ENCODE assay signal across 8 mouse cellular contexts in genomic region chr3:60570491-60571022, GRCm38 (mm10).
A peak's percentile ranks its signal among the peaks of the same experiment; 100 is the strongest.
DNase-seq lines count a peak whose midpoint lies in the region; ATAC-seq and TF ChIP-seq lines count a peak whose summit lies in the region.

No protein-coding gene starts in this region.

- H3K9me3 ChIP-seq in intestine, embryonic 15.5 days: no peaks in the 10 kb centered on the region
- H3K9me3 ChIP-seq in intestine, postnatal 0 days (ENCODE audit: control insufficient read depth): no peaks in the 10 kb centered on the region
- H3K9me3 ChIP-seq in G1E (replicated peaks): no peaks in the 10 kb centered on the region
- no peaks in the 10 kb centered on the region for H3K9me3 ChIP-seq in heart, embryonic 14.5 days (ENCODE audit: control insufficient read depth, low read length)
- no peaks in the 10 kb centered on the region for H3K9me3 ChIP-seq in liver, postnatal 0 days (ENCODE audit: low read length)

- peak; percentile 60 for ATAC-seq in intestine, embryonic 15.5 days
- no peak for ATAC-seq in intestine, postnatal 0 days
- 0 out of 2 replicates have a peak, but pooled peaks have one; percentile 16 for ATAC-seq in G1E (ENCODE audit: extremely low read depth, insufficient number of reproducible peaks, low FRiP score, poor library complexity, severe bottlenecking)
- no peak; the same call in 1 of the 2 replicates for ATAC-seq in heart, embryonic 14.5 days (ENCODE audit: insufficient number of reproducible peaks, insufficient read depth, low FRiP score, low read depth)
- peak; percentile 89 for ATAC-seq in liver, postnatal 0 days

- H3K4me1 ChIP-seq in intestine, embryonic 15.5 days (replicated peaks): peaks cover 30% of the 10 kb centered on the region
- H3K4me1 ChIP-seq in intestine, postnatal 0 days (replicated peaks; ENCODE audit: control insufficient read depth, insufficient read depth, low read length): peaks cover 5% of the 10 kb centered on the region
- peaks cover 86% of the 10 kb centered on the region for H3K4me1 ChIP-seq in G1E (ENCODE audit: insufficient read depth, low read depth, low read length)
- H3K4me1 ChIP-seq in heart, embryonic 14.5 days (ENCODE audit: control insufficient read depth in 2 of 2, insufficient read depth in 2 of 2, low read length in 2 of 2): peaks cover 12 to 52% of the 10 kb centered on the region in 2 experiments
- peaks cover 46% of the 10 kb centered on the region for H3K4me1 ChIP-seq in liver, postnatal 0 days (ENCODE audit: insufficient read depth)

- H3K4me2 ChIP-seq in intestine, embryonic 15.5 days (replicated peaks): no peak overlapping the region
- H3K4me2 ChIP-seq in intestine, postnatal 0 days (replicated peaks; ENCODE audit: low read depth): no peak overlapping the region
- H3K4me2 ChIP-seq in heart, embryonic 14.5 days (ENCODE audit: low read length): 0 out of 2 replicates have a peak overlapping the region, but pooled peaks have one; percentile 23
- H3K4me2 ChIP-seq in liver, postnatal 0 days (ENCODE audit: low read depth, low read length): peak overlapping the region; percentile 55

- TF ChIP-seq CTCF in intestine, postnatal 0 days (IDR thresholded peaks at IDR 0.05; ENCODE audit: low read depth): no peak
- TF ChIP-seq CTCF in G1E (IDR thresholded peaks at IDR 0.05; ENCODE audit: low read depth, low read length): no peak
- TF ChIP-seq CTCF in liver, postnatal 0 days (IDR thresholded peaks at IDR 0.05; ENCODE audit: low read depth): no peak

- H3K27ac ChIP-seq in intestine, embryonic 15.5 days: no peak overlapping the region
- no peak overlapping the region for H3K27ac ChIP-seq in intestine, postnatal 0 days (ENCODE audit: low read depth, low read length)
- 0 out of 4 replicates have a peak overlapping the region, but pooled peaks of 1 of the 2 experiments have one; percentile 1 for H3K27ac ChIP-seq in heart, embryonic 14.5 days (replicated peaks in 1 of 2; ENCODE audit: control insufficient read depth in 1 of 2, insufficient read depth in 1 of 2, low read depth in 2 of 2, low read length in 2 of 2)
- H3K27ac ChIP-seq in liver, postnatal 0 days (ENCODE audit: low read depth): peak overlapping the region; percentile 91

- WGBS in intestine, embryonic 15.5 days: 28% methylated on average over 5 of the region's 5 CpGs
- WGBS in intestine, postnatal 0 days: 27% methylated on average over 5 of the region's 5 CpGs
- 21% methylated on average over 5 of the region's 5 CpGs for WGBS in heart, embryonic 14.5 days
- 24% methylated on average over 5 of the region's 5 CpGs for WGBS in liver, postnatal 0 days (ENCODE audit: insufficient replicate concordance)

- peak; percentile 83 for TF ChIP-seq EP300 in liver, postnatal 0 days (IDR thresholded peaks at IDR 0.05; ENCODE audit: low read depth)

- no peak overlapping the region for H3K4me3 ChIP-seq in intestine, embryonic 15.5 days (replicated peaks)
- H3K4me3 ChIP-seq in intestine, postnatal 0 days (ENCODE audit: low read depth, low read length): no peak overlapping the region
- H3K4me3 ChIP-seq in G1E (ENCODE audit: low read depth, low read length): no peak overlapping the region; the same call in 1 of the 2 replicates
- H3K4me3 ChIP-seq in heart, embryonic 14.5 days (ENCODE audit: control insufficient read depth in 1 of 2, insufficient read depth in 1 of 2, low read depth in 1 of 2, low read length in 2 of 2): no peak overlapping the region
- no peak overlapping the region for H3K4me3 ChIP-seq in liver, postnatal 0 days (ENCODE audit: low read depth, low read length)

- no peak for DNase-seq in G1E (ENCODE audit: low spot score)
- DNase-seq in cerebellum, adult 18-20 months: peak; percentile 73 to 82
- DNase-seq in liver, postnatal 0 days: peak; percentile 89
- no peak for DNase-seq in yolk sac, embryonic 10.5 days (ENCODE audit: low spot score)
- no peak for DNase-seq in embryo, embryonic 10.5 days (ENCODE audit: low spot score)

- no peak overlapping the region for H3K9ac ChIP-seq in intestine, embryonic 15.5 days
- H3K9ac ChIP-seq in intestine, postnatal 0 days (ENCODE audit: low read depth, low read length): no peak overlapping the region
- H3K9ac ChIP-seq in heart, embryonic 14.5 days (ENCODE audit: low read length): no peak overlapping the region
- H3K9ac ChIP-seq in liver, postnatal 0 days (replicated peaks): peak overlapping the region; percentile 52; the same call in 1 of the 2 replicates

- no peaks in the 10 kb centered on the region for H3K27me3 ChIP-seq in intestine, embryonic 15.5 days (replicated peaks)
- no peaks in the 10 kb centered on the region for H3K27me3 ChIP-seq in intestine, postnatal 0 days (replicated peaks; ENCODE audit: control insufficient read depth, insufficient read depth, low read length)
- H3K27me3 ChIP-seq in G1E (ENCODE audit: insufficient read depth, low read length): no peaks in the 10 kb centered on the region
- no peaks in the 10 kb centered on the region for H3K27me3 ChIP-seq in heart, embryonic 14.5 days (ENCODE audit: control insufficient read depth, insufficient read depth, low read length)
- H3K27me3 ChIP-seq in liver, postnatal 0 days (ENCODE audit: insufficient read depth, low read length): no peaks in the 10 kb centered on the region

- no peaks in the 10 kb centered on the region for H3K36me3 ChIP-seq in intestine, embryonic 15.5 days
- H3K36me3 ChIP-seq in intestine, postnatal 0 days (ENCODE audit: control insufficient read depth, insufficient read depth): no peaks in the 10 kb centered on the region
- peaks cover 37% of the 10 kb centered on the region for H3K36me3 ChIP-seq in G1E (replicated peaks)
- H3K36me3 ChIP-seq in heart, embryonic 14.5 days (ENCODE audit: control insufficient read depth, insufficient read depth, low read length): 0 out of 2 replicates have a peak, but pooled peaks cover 5% of the 10 kb centered on the region
- 0 out of 2 replicates have a peak, but pooled peaks cover 5% of the 10 kb centered on the region for H3K36me3 ChIP-seq in liver, postnatal 0 days (replicated peaks; ENCODE audit: insufficient read depth, low read length)

Comparison
In these comparisons a context has a peak if more than half of its experiments do, and no peak if none do; other contexts are left out.
1. ATAC-seq: peak in intestine, embryonic 15.5 days (single experiment), G1E (single experiment) and liver, postnatal 0 days (single experiment); none in intestine, postnatal 0 days (single experiment) and heart, embryonic 14.5 days (single experiment).
2. H3K4me2 ChIP-seq: peak in heart, embryonic 14.5 days (single experiment) and liver, postnatal 0 days (single experiment); none in intestine, embryonic 15.5 days (single experiment) and intestine, postnatal 0 days (single experiment).
3. DNase-seq: peak in cerebellum, adult 18-20 months (2 of 2) and liver, postnatal 0 days (single experiment); none in G1E (single experiment), yolk sac, embryonic 10.5 days (single experiment) and embryo, embryonic 10.5 days (single experiment).